Mouse (Mus musculus) MEL (cell line): ENCODE results near the gene Atoh1. TPM values are rescaled to one million over a fixed set of nuclear protein-coding genes. Genes with fewer than 3 reads are reported as not detected.

Experiments used
- DNase-seq: peaks from one replicate; pipeline ENCODE4 v3.0.0; 2011; ENCODE audit warnings: low read depth, low spot score
- H3K27ac ChIP-seq: 2 replicates; pipeline ENCODE4 v1.5.1; 2012; ENCODE audit warnings: low read depth, mild to moderate bottlenecking, control low read depth, low read length, moderate library complexity; ENCODE audit not compliant: control insufficient read depth
- H3K27me3 ChIP-seq, 2 experiments: fragments of 150-350 bp in 1 of 2; sonication (generic) in 1 of 2; 2 replicates each; pipeline ENCODE4 v1.6.1; 2012; ENCODE audit warnings: low read length in 2 of 2, mild to moderate bottlenecking in 2 of 2, improper control_type of control experiment in 1 of 2, moderate library complexity in 1 of 2; ENCODE audit not compliant: insufficient read depth in 2 of 2, control insufficient read depth in 1 of 2
- H3K36me3 ChIP-seq, 2 experiments: 2 replicates each; pipeline ENCODE4 v1.6.1; 2012 to 2014; ENCODE audit warnings: low read length in 2 of 2, improper control_type of control experiment in 1 of 2, inconsistent platforms in 1 of 2, mild to moderate bottlenecking in 1 of 2; ENCODE audit not compliant: insufficient read depth in 2 of 2, control insufficient read depth in 1 of 2
- H3K4me1 ChIP-seq, 2 experiments: fragments of 150-350 bp in 1 of 2; sonication (generic) in 1 of 2; 2 replicates each; pipeline ENCODE4 v1.6.1; 2012; ENCODE audit warnings: low read length in 2 of 2, improper control_type of control experiment in 1 of 2, mild to moderate bottlenecking in 1 of 2; ENCODE audit not compliant: insufficient read depth in 2 of 2, control insufficient read depth in 1 of 2
- H3K4me3 ChIP-seq, 2 experiments: fragments of 150-350 bp in 1 of 2; sonication (generic) in 1 of 2; 2 replicates each; pipeline ENCODE4 v1.5.1; 2012; ENCODE audit warnings: low read depth in 2 of 2, low read length in 2 of 2, mild to moderate bottlenecking in 2 of 2, moderate library complexity in 2 of 2, control low read depth in 1 of 2, improper control_type of control experiment in 1 of 2; ENCODE audit not compliant: control insufficient read depth in 1 of 2, insufficient read depth in 1 of 2
- H3K79me2 ChIP-seq: 2 replicates; pipeline ENCODE4 v1.6.1; 2012; ENCODE audit warnings: mild to moderate bottlenecking, low read length, moderate library complexity; ENCODE audit not compliant: control insufficient read depth, poor library complexity, insufficient read depth
- H3K9ac ChIP-seq: 2 replicates; pipeline ENCODE4 v1.6.1; 2012; ENCODE audit warnings: low read depth, mild to moderate bottlenecking, control low read depth, low read length, moderate library complexity; ENCODE audit not compliant: control insufficient read depth, poor library complexity, severe bottlenecking
- H3K9me3 ChIP-seq: fragments of 150-350 bp; sonication (generic); replicated peaks from 2 replicates; pipeline ENCODE4 v1.6.1; 2012; ENCODE audit warnings: mild to moderate bottlenecking, low read length, improper control_type of control experiment, moderate library complexity; ENCODE audit not compliant: insufficient read depth
- CHD1 ChIP-seq: IDR thresholded peaks from 2 replicates; pipeline ENCODE4 v1.6.1; 2012; ENCODE audit warnings: low read depth, mild to moderate bottlenecking, inconsistent platforms, low read length, improper control_type of control experiment
- CHD2 ChIP-seq: IDR thresholded peaks from 2 replicates; pipeline ENCODE4 v1.6.1; 2011; ENCODE audit warnings: low read length, improper control_type of control experiment
- CTCF ChIP-seq, 3 experiments: IDR thresholded peaks in 2 of 3; conservative IDR thresholded peaks in 1 of 3; 2 replicates each; pipeline ENCODE4 v1.5.1; 2011 to 2012; ENCODE audit warnings: low read length in 3 of 3, low read depth in 2 of 3, mild to moderate bottlenecking in 2 of 3, improper control_type of control experiment in 1 of 3, inconsistent platforms in 1 of 3, mixed read lengths in 1 of 3, moderate library complexity in 1 of 3; ENCODE audit not compliant: control insufficient read depth in 1 of 3, insufficient read depth in 1 of 3, poor library complexity in 1 of 3, severe bottlenecking in 1 of 3
- E2F4 ChIP-seq: IDR thresholded peaks from 2 replicates; pipeline ENCODE4 v1.6.1; 2011; ENCODE audit warnings: low read depth, low read length, improper control_type of control experiment, borderline replicate concordance
- ELF1 ChIP-seq: IDR thresholded peaks from 2 replicates; pipeline ENCODE4 v1.6.1; 2014; ENCODE audit warnings: low read depth, mild to moderate bottlenecking, inconsistent platforms, low read length, improper control_type of control experiment, moderate library complexity
- GABPA ChIP-seq: IDR thresholded peaks from 2 replicates; pipeline ENCODE4 v1.6.1; 2012; ENCODE audit warnings: low read depth, mild to moderate bottlenecking, inconsistent platforms, low read length, improper control_type of control experiment, moderate library complexity
- HCFC1 ChIP-seq: IDR thresholded peaks from 2 replicates; pipeline ENCODE4 v1.6.1; 2012; ENCODE audit warnings: low read depth, mild to moderate bottlenecking, inconsistent platforms, low read length, improper control_type of control experiment, moderate library complexity
- JUND ChIP-seq: IDR thresholded peaks from 2 replicates; pipeline ENCODE4 v1.6.1; 2011; ENCODE audit warnings: low read depth, mild to moderate bottlenecking, improper control_type of control experiment, low read length
- KAT2A ChIP-seq: conservative IDR thresholded peaks from 2 replicates; pipeline ENCODE4 v1.6.1; 2012; ENCODE audit warnings: low read depth, low read length, improper control_type of control experiment, inconsistent platforms
- MAFK ChIP-seq: IDR thresholded peaks from 2 replicates; pipeline ENCODE4 v1.6.1; 2011; ENCODE audit warnings: low read depth, mild to moderate bottlenecking, low read length, improper control_type of control experiment, borderline replicate concordance
- MAX ChIP-seq: IDR thresholded peaks from 2 replicates; pipeline ENCODE4 v1.6.1; 2011; ENCODE audit warnings: low read length, improper control_type of control experiment
- MAZ ChIP-seq: IDR thresholded peaks from 2 replicates; pipeline ENCODE4 v1.6.1; 2012; ENCODE audit warnings: low read depth, mild to moderate bottlenecking, inconsistent platforms, low read length, improper control_type of control experiment
- MEF2A ChIP-seq: IDR thresholded peaks from 2 replicates; pipeline ENCODE4 v1.6.1; 2014; ENCODE audit warnings: low read depth, mild to moderate bottlenecking, inconsistent platforms, low read length, improper control_type of control experiment; ENCODE audit not compliant: poor library complexity, insufficient replicate concordance, severe bottlenecking; ENCODE audit errors: extremely low read depth
- MXI1 ChIP-seq: IDR thresholded peaks from 2 replicates; pipeline ENCODE4 v1.6.1; 2011; ENCODE audit warnings: mild to moderate bottlenecking, low read depth, low read length, improper control_type of control experiment
- MYB ChIP-seq: IDR thresholded peaks from 2 replicates; pipeline ENCODE4 v1.6.1; 2011; ENCODE audit warnings: mild to moderate bottlenecking, low read depth, low read length, improper control_type of control experiment
- MYC ChIP-seq: IDR thresholded peaks from 2 replicates; pipeline ENCODE4 v1.6.1; 2011; ENCODE audit warnings: low read depth, mild to moderate bottlenecking, low read length, improper control_type of control experiment, moderate library complexity
- NRF1 ChIP-seq: IDR thresholded peaks from 2 replicates; pipeline ENCODE4 v1.6.1; 2014; ENCODE audit warnings: low read depth, mild to moderate bottlenecking, inconsistent platforms, low read length, improper control_type of control experiment, moderate library complexity; ENCODE audit not compliant: poor library complexity, insufficient read depth, severe bottlenecking
- POLR2A ChIP-seq, 2 experiments: IDR thresholded peaks; 2 replicates each; pipeline ENCODE4 v1.6.1; 2011 to 2012; ENCODE audit warnings: low read length in 2 of 2, mild to moderate bottlenecking in 2 of 2, control low read depth in 1 of 2, improper control_type of control experiment in 1 of 2, low read depth in 1 of 2, moderate library complexity in 1 of 2; ENCODE audit not compliant: control insufficient read depth in 1 of 2, insufficient read depth in 1 of 2, poor library complexity in 1 of 2
- POLR2AphosphoS2 ChIP-seq: IDR thresholded peaks from 2 replicates; pipeline ENCODE4 v1.6.1; 2011; ENCODE audit warnings: low read length, improper control_type of control experiment
- RAD21 ChIP-seq: IDR thresholded peaks from 2 replicates; pipeline ENCODE4 v1.6.1; 2011; ENCODE audit warnings: mild to moderate bottlenecking, low read depth, low read length, improper control_type of control experiment
- RCOR1 ChIP-seq: IDR thresholded peaks from 2 replicates; pipeline ENCODE4 v1.6.1; 2012; ENCODE audit warnings: low read depth, mild to moderate bottlenecking, inconsistent platforms, low read length, improper control_type of control experiment
- SIN3A ChIP-seq: IDR thresholded peaks from 2 replicates; pipeline ENCODE4 v1.6.1; 2012; ENCODE audit warnings: low read length, improper control_type of control experiment, inconsistent platforms
- SMC3 ChIP-seq: IDR thresholded peaks from 2 replicates; pipeline ENCODE4 v1.6.1; 2011; ENCODE audit warnings: low read depth, low read length, improper control_type of control experiment
- TAL1 ChIP-seq: IDR thresholded peaks from 2 replicates; pipeline ENCODE4 v1.6.1; 2012; ENCODE audit warnings: mild to moderate bottlenecking, inconsistent platforms, low read length, moderate library complexity, mixed read lengths
- TCF12 ChIP-seq: IDR thresholded peaks from 2 replicates; pipeline ENCODE4 v1.6.1; 2014; ENCODE audit warnings: low read depth, mild to moderate bottlenecking, inconsistent platforms, low read length, improper control_type of control experiment, moderate library complexity
- USF1 ChIP-seq: IDR thresholded peaks from 2 replicates; pipeline ENCODE4 v1.6.1; 2014; ENCODE audit warnings: low read depth, mild to moderate bottlenecking, inconsistent platforms, low read length, improper control_type of control experiment, moderate library complexity
- ZC3H11A ChIP-seq: IDR thresholded peaks from 2 replicates; pipeline ENCODE4 v1.6.1; 2012; ENCODE audit warnings: low read depth, mild to moderate bottlenecking, inconsistent platforms, low read length, improper control_type of control experiment
- ZKSCAN1 ChIP-seq: IDR thresholded peaks from 2 replicates; pipeline ENCODE4 v1.6.1; 2012; ENCODE audit warnings: low read depth, mild to moderate bottlenecking, inconsistent platforms, low read length, improper control_type of control experiment, moderate library complexity
- ZMIZ1 ChIP-seq: IDR thresholded peaks from 2 replicates; pipeline ENCODE4 v1.6.1; 2012; ENCODE audit warnings: low read depth, mild to moderate bottlenecking, inconsistent platforms, low read length, improper control_type of control experiment, moderate library complexity
- ZNF384 ChIP-seq: IDR thresholded peaks from 2 replicates; pipeline ENCODE4 v1.6.1; 2012; ENCODE audit warnings: low read depth, mild to moderate bottlenecking, inconsistent platforms, low read length, improper control_type of control experiment
- polyA plus RNA-seq, 2 experiments: library from polyadenylated mRNA; stranded (reverse) in 1 of 2; unstranded in 1 of 2; fragments of >175 nt in 1 of 2; fragments of >200 nt in 1 of 2; gene quantifications; 2 replicates each; pipeline versions ENCODE4 v1.2.1 to v1.2.4; 2012; ENCODE audit warnings: low replicate concordance in 2 of 2, low read depth in 1 of 2; ENCODE audit not compliant: insufficient read length in 2 of 2, insufficient read depth in 1 of 2, missing spikeins in 1 of 2
- total RNA-seq: library from RNA; depleted of rRNA; stranded (reverse); fragments of 300-350 nt; gene quantifications from 2 replicates; pipeline ENCODE4 v1.2.3, GENCODE M21; 2012

Atoh1 gene
- total and polyA plus RNA-seq, 3 experiments: not detected

GRCm38 (mm10) chr6:64730030-64730429 lies 1.1 kb downstream of the Atoh1 start:
- Histone ChIP-seq H3K9ac (no peak overlapping the region), H3K79me2 (no peaks in the 10 kb centered on the region), H3K27me3 (no peaks in the 10 kb centered on the region), H3K4me3 (no peak overlapping the region), H3K27ac (no peak overlapping the region), H3K4me1 (no peaks in the 10 kb centered on the region), H3K36me3 (no peaks in the 10 kb centered on the region), H3K9me3 (no peaks in the 10 kb centered on the region)
- TF ChIP-seq CHD1 (no peak), JUND (no peak), TAL1 (no peak), ELF1 (no peak), MEF2A (no peak), POLR2AphosphoS2 (no peak), MXI1 (no peak), ZKSCAN1 (no peak), HCFC1 (no peak), KAT2A (no peak), MYB (no peak), RCOR1 (no peak), MAZ (no peak), USF1 (no peak), E2F4 (no peak), MAX (no peak), NRF1 (no peak), ZNF384 (no peak), CHD2 (no peak), ZMIZ1 (no peak)
- DNase-seq: no peak

GRCm38 (mm10) chr6:64730506-64731020 lies 1.6 kb downstream of the Atoh1 start:
- H3K79me2 ChIP-seq: no peaks in the 10 kb centered on the region
- no peak for DNase-seq
- H3K9me3 ChIP-seq: no peaks in the 10 kb centered on the region
- no peaks in the 10 kb centered on the region for H3K36me3 ChIP-seq
- TF ChIP-seq RAD21: no peak
- TF ChIP-seq MXI1: no peak
- TF ChIP-seq SMC3: no peak
- TF ChIP-seq MYC: no peak
- no peak for TF ChIP-seq ZC3H11A
- TF ChIP-seq POLR2AphosphoS2: no peak
- no peak for TF ChIP-seq USF1
- no peak for TF ChIP-seq POLR2A (IDR thresholded peaks at IDR 0.05; ENCODE audit: control insufficient read depth in 1 of 2, insufficient read depth in 1 of 2, low read depth in 1 of 2, low read length in 2 of 2, poor library complexity in 1 of 2)
- no peak for TF ChIP-seq TCF12
- TF ChIP-seq MYB: no peak
- no peak for TF ChIP-seq KAT2A
- TF ChIP-seq ELF1: no peak
- no peak for TF ChIP-seq MAFK
- no peak for TF ChIP-seq MEF2A
- no peak for TF ChIP-seq CTCF (IDR thresholded peaks at IDR 0.05 in 2 of 3, conservative IDR thresholded peaks at IDR 0.05 in 1 of 3; ENCODE audit: control insufficient read depth in 1 of 3, insufficient read depth in 1 of 3, low read depth in 2 of 3, low read length in 3 of 3, poor library complexity in 1 of 3, severe bottlenecking in 1 of 3)
- no peak for TF ChIP-seq SIN3A
- no peak for TF ChIP-seq TAL1
- TF ChIP-seq HCFC1: no peak
- TF ChIP-seq GABPA: no peak
- TF ChIP-seq ZMIZ1: no peak
- H3K9ac ChIP-seq: no peak overlapping the region
- H3K27ac ChIP-seq: no peak overlapping the region
- H3K27me3 ChIP-seq: no peaks in the 10 kb centered on the region
- no peaks in the 10 kb centered on the region for H3K4me1 ChIP-seq
- no peak overlapping the region for H3K4me3 ChIP-seq
